Mouse (Mus musculus) bone marrow macrophage, adult 2 months (primary cell): ENCODE data around the gene Arhgef7. TPM values are rescaled to one million over a fixed set of nuclear protein-coding genes. Genes with fewer than 3 reads are reported as not detected.

Experiments used
- H3K27ac ChIP-seq: 2 replicates; pipeline ENCODE4 v1.5.1; 2012; ENCODE audit warnings: low read depth, low read length; ENCODE audit not compliant: insufficient read depth
- H3K4me1 ChIP-seq: 2 replicates; pipeline ENCODE4 v1.6.1; 2012; ENCODE audit warnings: low read length; ENCODE audit not compliant: control insufficient read depth, insufficient read depth
- H3K4me3 ChIP-seq: 2 replicates; pipeline ENCODE4 v1.5.1; 2012; ENCODE audit warnings: mild to moderate bottlenecking, low read length, moderate library complexity; ENCODE audit not compliant: insufficient read depth
- CTCF ChIP-seq: IDR thresholded peaks from 2 replicates; pipeline ENCODE4 v1.5.1; 2012; ENCODE audit warnings: low read depth, mild to moderate bottlenecking, low read length, moderate library complexity
- POLR2A ChIP-seq: IDR thresholded peaks from 2 replicates; pipeline ENCODE4 v1.6.1; 2012; ENCODE audit warnings: mild to moderate bottlenecking, low read depth, low read length, borderline replicate concordance
- polyA plus RNA-seq: library from polyadenylated mRNA; stranded (reverse); fragments of >200 nt; gene quantifications from 2 replicates; pipeline ENCODE4 v1.2.4, GENCODE M21; 2012; ENCODE audit not compliant: missing spikeins, insufficient read depth, insufficient read length

Arhgef7 gene
- polyA plus RNA-seq, 1 experiment: 59.8 TPM

DNA sequence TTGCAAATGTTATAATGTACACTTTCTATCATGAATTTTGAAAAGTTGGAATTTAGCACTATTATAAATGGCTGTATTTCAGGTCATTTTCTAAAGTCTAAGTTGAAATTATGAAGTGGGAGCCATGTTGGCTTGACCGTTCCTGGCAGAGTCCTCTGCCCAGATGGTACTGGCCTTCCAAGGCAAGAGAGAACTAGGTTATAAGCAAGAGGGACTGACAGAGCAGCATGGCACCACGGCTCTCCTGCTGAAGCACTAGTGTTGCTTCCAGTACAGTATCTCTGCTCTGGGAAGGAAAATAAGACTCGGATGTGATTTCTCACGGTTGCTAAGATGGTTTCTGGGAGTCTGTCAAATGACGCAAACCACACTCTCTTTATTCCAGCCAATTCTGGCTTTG lies 34.5 kb downstream of the Arhgef7 start:
- Histone ChIP-seq H3K4me1 (peaks cover 51% of the 10 kb centered on the region), H3K4me3 (no peak overlapping the region)
- TF ChIP-seq CTCF: no peak
- no peak for TF ChIP-seq POLR2A

DNA sequence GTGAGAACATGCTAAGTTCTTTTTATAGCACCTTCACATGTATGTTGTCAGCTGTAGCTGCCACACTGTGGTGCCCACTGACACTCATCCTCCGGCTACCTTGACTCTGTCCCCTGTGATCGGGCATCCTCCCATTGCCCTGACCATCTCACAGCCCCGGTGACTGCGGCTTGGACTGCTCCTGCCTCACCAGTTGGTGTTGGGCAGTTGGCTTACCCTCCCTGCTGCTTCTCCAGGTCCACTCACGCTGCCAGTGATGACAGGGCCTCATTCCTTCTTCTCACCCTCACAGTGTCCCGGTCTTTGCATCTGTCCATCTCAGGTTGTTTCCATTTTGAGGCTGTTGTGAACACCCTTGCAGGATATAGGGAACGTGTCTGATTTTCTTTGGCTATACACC lies 35.3 kb downstream of the Arhgef7 start:
- TF ChIP-seq POLR2A (no peak), CTCF (no peak)
- Histone ChIP-seq H3K4me1 (peaks cover 55% of the 10 kb centered on the region), H3K4me3 (no peak overlapping the region), H3K27ac (no peak overlapping the region)

More for the DNA sequence above, 34.5 kb downstream of the Arhgef7 start:
- no peak overlapping the region for H3K27ac ChIP-seq

DNA sequence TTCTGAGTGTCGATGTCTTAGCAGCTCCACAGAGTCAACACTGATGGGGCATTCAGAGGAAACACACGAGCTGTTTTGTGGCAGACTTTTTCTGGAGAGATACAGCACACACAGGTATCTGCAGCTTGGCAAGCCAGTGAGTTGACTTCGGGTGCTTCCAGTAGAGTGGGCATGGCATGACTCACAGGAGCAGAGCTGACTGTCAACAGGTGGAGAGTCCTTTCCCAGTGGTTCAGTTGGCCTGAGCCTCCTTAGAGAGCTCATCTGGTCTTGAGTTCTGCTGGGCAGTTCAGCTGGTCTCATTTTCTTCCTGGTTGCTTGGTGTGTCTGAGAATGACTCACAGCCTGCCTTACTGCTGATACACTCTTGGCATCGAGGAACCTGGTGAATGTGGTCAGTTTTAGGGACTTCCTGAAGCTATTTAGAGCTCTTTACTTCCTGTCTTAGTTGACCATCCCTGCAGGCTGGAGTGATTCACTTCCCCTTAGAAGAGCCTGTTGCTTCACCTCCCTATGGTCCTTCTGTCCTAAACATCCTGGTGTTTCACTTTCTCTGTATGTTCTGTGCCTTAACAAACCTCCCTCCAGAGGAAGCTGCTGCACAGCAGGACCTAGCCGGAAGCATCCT lies 39.8 kb downstream of the Arhgef7 start:
- peak overlapping the region; percentile 34 for H3K4me3 ChIP-seq
- TF ChIP-seq POLR2A (no peak), CTCF (no peak)
- peak overlapping the region; percentile 98 for H3K27ac ChIP-seq

DNA sequence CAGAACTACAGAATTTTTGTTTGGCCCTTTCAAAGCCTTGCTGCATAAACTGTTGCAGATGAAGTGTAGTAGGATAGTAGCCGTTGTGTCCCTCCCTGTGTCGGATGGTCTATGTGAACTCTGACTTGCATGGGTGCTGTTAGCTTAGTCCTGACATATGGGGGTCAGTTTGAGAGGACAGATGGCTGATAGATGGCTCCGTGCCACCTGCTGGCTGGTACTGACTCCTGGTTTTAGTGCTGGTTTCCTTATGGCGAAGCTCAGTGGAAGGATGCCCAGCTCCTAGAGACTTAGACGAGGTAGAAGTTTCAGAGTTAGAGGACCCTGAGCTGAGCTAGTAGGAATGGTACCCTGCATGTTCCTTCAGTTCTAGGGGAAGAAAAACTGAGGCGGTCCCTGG lies 42.5 kb downstream of the Arhgef7 start:
- TF ChIP-seq CTCF: no peak
- no peak for TF ChIP-seq POLR2A
- no peak overlapping the region for H3K27ac ChIP-seq
- peaks cover 79% of the 10 kb centered on the region for H3K4me1 ChIP-seq
- H3K4me3 ChIP-seq: no peak overlapping the region

More for the DNA sequence above, 39.8 kb downstream of the Arhgef7 start:
- H3K4me1 ChIP-seq: peaks cover 69% of the 10 kb centered on the region

DNA sequence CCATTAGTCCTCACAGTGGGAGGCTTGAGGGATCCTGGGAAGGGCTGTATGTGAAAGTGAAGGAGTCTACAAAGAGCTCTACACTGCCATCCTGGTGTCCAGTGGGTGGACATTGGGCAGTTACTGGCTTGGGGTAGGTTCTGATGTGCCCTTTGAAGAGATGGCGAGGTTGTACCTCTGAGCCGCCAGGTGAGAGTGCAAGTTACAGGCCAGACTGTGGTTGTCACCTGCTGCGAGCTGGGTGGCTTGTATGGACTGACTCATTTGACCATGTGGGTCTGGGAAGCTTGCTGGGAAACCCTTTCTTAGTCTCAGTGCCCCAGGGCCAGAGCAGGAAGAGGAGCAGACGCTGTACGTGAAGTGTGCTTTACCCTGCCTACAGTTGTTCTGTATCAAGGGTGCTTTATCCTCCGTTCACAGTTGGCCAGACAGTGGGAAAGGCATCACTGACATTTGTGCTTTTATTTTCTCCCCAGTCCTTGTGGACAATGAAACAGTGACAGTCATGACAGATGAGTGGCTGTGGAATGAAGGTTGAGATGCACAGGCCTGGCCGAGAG lies 43.1 kb downstream of the Arhgef7 start:
- Histone ChIP-seq H3K4me1 (peaks cover 79% of the 10 kb centered on the region), H3K27ac (no peak overlapping the region), H3K4me3 (no peak overlapping the region)
- TF ChIP-seq CTCF (no peak), POLR2A (no peak)

DNA sequence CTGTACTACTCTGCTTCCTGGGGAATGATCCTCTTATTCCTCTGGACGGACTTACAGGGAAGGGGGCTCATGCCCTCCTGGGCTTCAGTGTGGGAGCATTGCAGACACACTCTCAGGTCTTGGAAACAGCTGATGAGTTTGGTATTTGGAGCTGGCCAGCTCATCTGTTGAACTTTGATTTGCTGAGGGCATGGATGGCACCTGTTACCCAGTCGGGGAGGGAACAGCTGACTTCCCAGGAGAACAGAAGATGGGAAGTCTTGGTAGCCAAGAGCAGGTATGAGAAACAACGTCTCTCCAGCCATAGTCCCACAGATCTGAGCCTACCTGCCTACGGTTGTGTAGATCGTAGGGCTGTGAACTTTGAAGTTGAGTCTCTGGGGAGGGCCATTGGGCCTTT lies 44.1 kb downstream of the Arhgef7 start:
- H3K4me1 ChIP-seq: peaks cover 80% of the 10 kb centered on the region

DNA sequence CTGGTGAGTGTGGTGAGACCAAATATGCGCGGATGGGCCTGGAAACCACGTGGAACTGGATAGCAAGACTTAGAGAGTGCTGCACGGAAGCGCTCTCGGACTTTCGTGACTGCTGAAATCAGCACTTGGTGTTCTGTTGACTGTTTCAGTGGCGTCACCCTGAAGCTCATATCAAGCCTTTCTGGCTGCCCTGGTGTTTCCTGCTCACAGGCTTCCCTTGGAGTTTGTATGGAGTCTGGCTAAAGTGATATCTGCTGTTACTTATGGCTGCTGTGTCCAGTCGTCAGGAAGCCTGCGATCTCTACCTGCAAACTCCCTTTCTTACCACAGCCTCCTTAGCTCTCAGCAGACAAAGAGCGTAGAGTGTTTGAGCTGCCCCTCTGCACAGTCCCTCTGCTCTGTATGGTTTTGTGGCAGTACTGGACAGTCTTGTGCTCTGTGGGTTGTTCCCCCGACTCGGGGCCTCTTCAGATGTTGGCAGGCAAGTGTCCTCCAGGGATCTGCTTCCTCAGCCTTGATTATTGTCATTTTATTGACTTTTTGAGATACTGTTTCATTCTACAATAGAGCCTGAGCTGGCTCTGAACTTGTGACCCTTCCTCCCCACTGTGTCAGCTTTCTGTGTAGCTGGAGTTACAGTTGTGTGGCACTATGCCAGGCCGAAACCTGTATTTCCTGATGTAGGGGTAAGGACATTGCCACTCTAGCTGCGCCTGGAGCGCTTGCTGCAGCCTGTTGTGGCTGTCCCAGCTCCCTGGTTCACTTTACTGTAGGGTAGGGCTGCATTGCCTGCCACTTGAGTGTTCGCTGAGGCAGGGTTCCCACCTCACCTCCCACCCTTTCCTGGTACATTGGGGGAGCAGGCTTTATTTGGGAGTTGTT lies 46.9 kb downstream of the Arhgef7 start:
- H3K4me3 ChIP-seq: no peak overlapping the region
- no peak overlapping the region for H3K27ac ChIP-seq
- H3K4me1 ChIP-seq: peaks cover 78% of the 10 kb centered on the region
- TF ChIP-seq CTCF: no peak
- TF ChIP-seq POLR2A: no peak

More for the DNA sequence above, 44.1 kb downstream of the Arhgef7 start:
- no peak for TF ChIP-seq POLR2A
- no peak for TF ChIP-seq CTCF
- Histone ChIP-seq H3K4me3 (no peak overlapping the region), H3K27ac (no peak overlapping the region)

DNA sequence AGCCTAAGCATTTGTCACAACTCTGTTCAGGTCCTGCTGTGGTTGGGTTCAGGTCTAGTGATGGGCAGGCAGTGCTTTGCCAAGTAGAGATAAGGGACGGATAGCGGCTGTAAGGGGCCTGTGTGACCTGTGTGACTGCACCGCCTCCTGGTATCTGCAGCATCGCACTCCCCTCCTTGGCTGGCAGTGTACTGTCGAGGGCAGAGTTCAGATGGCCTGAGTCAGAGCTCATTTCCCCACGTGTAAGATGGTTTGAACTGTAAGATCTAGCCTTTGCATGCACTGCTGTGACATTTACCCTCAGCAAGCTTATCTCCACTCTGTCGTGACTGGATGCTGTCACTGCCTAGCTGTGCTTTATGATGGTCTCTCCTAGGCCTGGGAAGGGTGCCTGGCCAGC lies 48.4 kb downstream of the Arhgef7 start:
- TF ChIP-seq POLR2A (no peak), CTCF (no peak)
- Histone ChIP-seq H3K4me1 (peaks cover 70% of the 10 kb centered on the region), H3K27ac (peak overlapping the region; percentile 32; the same call in 1 of the 2 replicates), H3K4me3 (no peak overlapping the region)

DNA sequence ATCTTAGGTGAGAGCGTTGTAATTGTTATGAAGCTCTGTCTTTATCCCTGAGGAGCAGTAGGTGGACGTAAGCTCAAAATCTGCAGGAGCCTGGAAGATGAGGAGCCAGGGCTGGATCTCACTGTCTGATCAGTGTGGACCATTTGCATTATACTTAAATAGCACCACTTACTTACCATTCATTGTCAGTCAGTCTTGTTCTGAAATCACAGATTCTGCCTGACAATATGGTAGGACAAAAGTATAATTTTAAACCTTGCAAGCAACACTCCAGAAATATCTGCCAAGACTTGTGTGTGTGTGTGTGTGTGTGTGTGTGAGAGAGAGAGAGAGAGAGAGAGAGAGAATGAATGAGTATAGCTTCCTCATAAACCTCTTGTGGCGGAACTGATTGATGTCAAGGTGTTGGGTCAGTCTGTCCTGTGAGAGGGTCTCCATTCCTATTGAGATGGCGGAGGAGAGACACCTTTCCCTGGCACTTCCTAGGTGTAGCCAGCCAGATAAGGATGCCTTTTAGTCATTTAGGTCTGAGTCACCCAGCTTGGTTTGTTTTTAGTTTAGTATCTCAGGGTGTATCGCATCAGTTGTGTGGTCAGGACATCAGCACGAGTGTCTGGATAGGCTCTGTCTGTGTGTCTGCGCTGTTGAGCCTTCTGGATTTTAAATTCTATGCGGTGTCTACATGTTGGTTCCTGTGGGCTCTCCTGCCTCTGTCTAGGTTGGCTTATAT lies 49.1 kb downstream of the Arhgef7 start:
- TF ChIP-seq CTCF: no peak
- no peak for TF ChIP-seq POLR2A
- peaks cover 74% of the 10 kb centered on the region for H3K4me1 ChIP-seq
- no peak overlapping the region for H3K4me3 ChIP-seq
- H3K27ac ChIP-seq: no peak overlapping the region

DNA sequence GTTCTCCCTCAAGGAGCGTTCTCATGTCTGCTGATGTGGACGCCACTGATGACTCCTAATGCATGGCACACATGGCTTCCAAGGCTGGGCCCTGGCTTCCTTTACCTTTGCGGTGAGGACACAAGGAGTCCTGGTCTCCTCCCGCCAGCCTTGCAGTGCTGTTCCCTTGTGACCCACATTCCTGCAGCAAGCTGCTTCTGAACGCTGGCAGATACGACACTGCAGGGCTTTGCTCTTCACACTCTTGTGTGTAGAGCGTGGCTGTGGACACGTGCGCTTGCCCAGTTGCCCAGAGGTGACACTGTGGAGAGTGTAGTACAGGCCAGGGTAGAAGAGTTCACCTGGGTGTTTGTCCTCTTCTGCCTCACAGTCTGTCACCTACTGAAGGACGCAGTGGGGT lies 49.7 kb downstream of the Arhgef7 start:
- no peak overlapping the region for H3K27ac ChIP-seq
- no peak overlapping the region for H3K4me3 ChIP-seq
- TF ChIP-seq CTCF (no peak), POLR2A (no peak)
- H3K4me1 ChIP-seq: peaks cover 76% of the 10 kb centered on the region
